Mouse (Mus musculus) liver, embryonic 14.5 days (tissue): ENCODE results near the gene Gm21190.
"Not testable (repeated sequence)": the region's sequence is repeated elsewhere in the genome, so short reads cannot be mapped to it uniquely, and the experiment has no call there.

Source experiments
- CTCF ChIP-seq: IDR thresholded peaks from 2 replicates; pipeline ENCODE4 v1.5.1; 2016; ENCODE audit warnings: antibody characterized with exemption, low read depth, control low read depth
- EP300 ChIP-seq: IDR thresholded peaks from 2 replicates; pipeline ENCODE4 v1.6.1; 2016; ENCODE audit warnings: antibody characterized with exemption, low read depth

GRCm38 (mm10) chr5:15548642-15549041 lies 19.6 kb upstream of the Gm21190 start:
- not testable (repeated sequence) for TF ChIP-seq EP300, CTCF
